Mouse (Mus musculus) kidney, adult 8-10 months (tissue): ENCODE results near the gene Rgs16.

ENCODE experiments used
- DNase-seq, 2 experiments: peaks; one replicate each; pipeline ENCODE4 v3.0.0; 2022

Gene Rgs16

DNA sequence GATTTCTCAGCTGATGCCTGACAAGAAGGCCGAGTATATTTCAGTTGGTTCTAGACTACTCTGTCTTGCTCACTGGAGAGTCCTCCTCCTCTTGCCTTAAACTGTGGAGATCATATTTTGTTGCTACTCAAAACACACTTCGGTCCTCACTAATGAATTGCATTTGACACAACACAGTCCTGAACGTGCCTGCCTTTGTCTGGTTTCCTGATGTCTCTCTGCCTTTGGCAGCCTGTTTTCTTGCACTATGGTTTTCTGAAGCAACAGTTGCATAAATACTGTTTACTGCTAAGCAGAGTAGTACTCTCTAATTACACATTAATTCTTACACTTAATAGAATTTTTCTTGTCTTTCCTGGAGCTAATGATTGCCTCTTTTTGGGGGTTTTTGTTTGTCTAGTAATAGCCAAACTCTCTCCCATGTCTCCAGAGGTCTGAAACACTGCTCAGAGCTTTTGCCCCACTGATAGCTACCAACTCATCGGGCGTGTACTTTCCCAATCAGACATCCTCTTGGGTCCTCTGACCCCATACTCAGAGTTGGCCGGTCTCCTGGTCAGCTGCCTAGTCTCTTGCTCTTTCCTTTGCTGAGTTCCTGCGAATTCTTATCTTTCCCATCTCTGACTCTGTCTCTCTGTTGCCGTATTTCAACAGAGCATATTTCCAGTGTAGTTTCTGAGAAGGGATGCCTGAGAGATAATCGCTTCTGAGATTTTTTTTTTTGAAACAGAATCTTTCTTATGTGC lies 18.4 kb upstream of the Rgs16 start:
- DNase-seq, result no peak

GRCm38 (mm10) chr1:153723426-153723825 lies 16.7 kb upstream of the Rgs16 start:
- no peak for DNase-seq

DNA sequence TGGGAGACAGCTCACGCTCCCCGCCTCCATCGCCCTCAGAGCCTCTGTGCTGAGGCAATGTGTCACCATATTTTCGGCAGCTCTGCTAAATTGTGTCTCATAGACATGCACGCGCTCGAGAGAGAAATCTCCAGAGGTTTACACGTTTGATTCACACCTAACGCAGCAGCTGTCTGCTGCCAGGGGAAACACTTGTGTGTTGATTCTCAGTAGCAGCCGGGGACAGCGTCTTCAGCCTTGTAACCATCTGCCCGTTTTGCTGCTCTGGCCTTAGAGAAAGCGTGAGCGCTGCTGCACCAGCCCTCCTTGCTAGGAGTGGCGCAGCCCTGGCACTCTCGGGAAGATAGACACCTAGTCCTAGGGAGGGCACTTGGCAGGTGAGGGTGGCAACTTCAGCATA lies 13.5 kb upstream of the Rgs16 start:
- DNase-seq, result no peak

GRCm38 (mm10) chr1:153729806-153730205 lies 10.3 kb upstream of the Rgs16 start:
- no peak for DNase-seq

- DNase-seq, result peak; percentile 26 to 51
Measured at GRCm38 (mm10) chr1:153730671-153731070, 9.5 kb upstream of the Rgs16 start.

- no peak for DNase-seq
Measured at GRCm38 (mm10) chr1:153733181-153733580, 7.0 kb upstream of the Rgs16 start.

GRCm38 (mm10) chr1:153734866-153735265 lies 5.3 kb upstream of the Rgs16 start:
- DNase-seq, result no peak

- no peak for DNase-seq
Measured at GRCm38 (mm10) chr1:153736096-153736495, 4.1 kb upstream of the Rgs16 start.

DNA sequence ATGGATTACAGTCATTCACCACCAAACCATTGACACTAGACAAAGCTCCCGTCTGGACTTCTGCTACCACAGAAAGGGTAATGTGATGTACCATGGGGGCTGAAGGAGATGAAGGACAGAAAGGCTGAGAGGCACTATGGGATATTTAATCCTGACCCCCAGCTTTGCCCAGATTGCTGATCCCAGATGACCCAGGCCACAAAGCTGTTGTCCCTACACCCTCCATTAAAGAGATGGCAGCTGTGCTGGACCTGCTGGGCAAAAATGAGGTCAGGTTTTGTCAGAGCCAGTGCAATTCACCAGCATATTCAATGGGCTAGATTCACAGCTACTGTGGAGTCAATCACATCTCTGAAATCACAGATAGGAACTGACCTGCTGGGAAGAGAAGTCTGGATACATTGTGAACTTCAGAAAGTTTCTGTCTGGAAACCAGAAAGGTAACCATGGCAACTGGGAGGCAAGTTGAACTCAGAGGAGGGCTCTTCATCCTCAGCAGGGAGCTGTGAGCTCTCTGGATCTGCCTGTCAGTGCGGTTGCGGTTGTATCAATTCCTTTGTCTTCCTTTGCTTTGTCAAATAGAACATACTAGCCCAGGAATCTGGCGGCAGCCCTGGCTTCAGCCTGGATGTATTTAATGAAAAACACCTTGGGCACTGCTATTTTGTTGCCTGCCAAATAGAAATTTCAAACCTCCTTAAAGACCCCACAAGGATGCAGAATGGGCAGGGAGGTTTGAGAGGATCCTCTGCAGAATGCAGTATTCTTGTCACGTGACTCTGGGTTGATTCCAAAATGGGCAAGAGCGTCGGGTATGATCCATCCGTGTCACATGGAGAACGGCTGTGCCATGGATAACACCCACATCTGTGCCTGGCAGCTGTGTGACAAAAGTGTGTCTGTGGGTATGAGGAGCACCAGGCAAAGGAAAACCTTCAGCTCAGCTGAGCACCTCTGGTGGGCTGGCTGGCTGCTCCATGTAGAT lies 2.8 kb upstream of the Rgs16 start:
- DNase-seq, result no peak

GRCm38 (mm10) chr1:153739437-153740015 lies 623 bp upstream of the Rgs16 start:
- DNase-seq, result no peak

DNA sequence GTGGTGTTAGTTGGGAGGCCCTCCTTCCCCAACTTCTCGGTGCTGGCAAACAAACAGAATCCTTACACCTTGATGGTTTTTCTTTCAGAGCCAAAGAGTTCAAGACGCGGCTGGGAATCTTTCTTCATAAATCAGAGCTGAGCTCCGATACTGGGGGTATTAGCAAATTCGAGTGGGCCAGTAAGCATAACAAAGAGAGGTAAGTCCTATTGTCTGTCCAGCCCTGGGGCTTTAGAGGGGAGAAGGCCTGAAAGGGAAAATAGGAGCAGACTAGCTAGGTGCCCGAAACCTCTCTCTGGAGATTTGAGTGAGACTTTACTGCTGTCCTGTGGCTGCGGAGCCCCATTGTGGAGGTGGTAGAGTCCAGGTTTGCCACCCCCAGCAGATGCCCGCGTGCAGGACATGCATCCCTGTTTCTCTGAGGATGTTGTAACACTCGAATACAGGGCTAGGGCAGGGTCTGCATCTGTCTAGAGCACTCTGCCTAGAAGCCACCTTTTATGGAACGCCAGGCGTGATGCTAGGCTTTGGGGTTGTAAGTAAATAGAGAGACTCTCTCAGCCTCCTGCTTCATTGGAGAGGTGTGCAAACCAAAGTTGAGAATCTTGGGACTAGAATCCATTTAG lies 739 bp downstream of the Rgs16 start:
- no peak for DNase-seq

DNA sequence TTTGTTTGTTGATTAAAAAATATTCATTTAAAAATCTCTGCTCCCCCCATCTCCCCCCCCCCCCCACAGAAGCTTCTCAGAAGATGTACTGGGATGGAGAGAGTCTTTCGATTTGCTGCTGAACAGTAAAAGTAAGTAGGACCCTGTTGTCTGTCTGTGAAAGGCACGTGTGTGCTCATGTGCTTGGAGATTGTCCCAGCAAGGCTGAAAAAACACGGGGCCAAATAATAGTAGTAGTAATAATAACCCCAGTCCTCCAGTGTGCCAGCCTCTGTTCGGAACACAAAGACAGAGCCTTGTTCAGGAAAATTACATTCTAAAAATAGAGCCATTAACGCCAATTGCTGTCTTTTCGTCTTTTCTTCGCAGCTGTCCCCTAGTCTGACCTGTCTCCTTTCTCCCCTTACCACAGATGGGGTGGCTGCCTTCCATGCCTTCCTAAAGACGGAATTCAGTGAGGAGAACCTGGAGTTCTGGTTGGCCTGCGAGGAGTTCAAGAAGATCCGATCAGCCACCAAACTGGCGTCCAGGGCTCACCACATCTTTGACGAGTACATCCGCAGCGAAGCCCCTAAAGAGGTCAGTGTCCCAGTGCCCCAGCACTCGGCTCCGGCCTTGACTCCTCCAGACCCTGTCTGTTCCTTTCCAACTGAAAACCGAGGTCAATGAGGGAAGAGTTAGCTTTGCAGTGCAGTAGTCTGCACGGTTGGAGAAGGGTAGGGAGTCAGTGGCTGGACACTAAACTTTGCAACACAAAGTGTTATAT lies 1.6 kb downstream of the Rgs16 start:
- no peak for DNase-seq

GRCm38 (mm10) chr1:153742374-153743155 lies 2.4 kb downstream of the Rgs16 start:
- peak; percentile 37 to 78 for DNase-seq

DNA sequence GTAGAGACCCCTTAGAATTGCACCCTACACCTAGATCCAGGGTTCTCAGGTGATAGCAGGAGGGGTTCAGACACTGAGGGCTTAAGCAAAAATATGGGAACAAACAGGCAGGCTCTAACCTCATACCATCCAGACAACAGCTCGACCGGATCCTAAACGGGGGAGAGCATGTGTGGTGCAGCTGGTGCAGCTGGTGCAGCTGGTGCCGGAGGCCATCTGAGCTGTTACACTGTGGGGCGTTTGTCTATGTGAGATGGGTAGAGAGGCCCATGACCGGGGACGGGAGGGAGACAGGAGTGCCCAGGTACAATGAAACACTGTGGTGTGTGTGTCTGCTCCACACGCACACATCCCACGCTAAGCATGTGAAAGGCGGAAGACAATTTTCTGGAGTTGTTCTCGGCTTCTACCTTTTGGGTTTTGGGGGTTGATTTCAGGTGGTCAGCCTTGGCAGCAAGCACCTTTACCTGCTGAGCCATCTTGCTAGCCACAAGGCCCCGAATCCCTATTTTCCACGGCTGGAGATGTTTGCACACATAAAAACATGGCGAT lies 6.0 kb downstream of the Rgs16 start:
- no peak for DNase-seq

DNA sequence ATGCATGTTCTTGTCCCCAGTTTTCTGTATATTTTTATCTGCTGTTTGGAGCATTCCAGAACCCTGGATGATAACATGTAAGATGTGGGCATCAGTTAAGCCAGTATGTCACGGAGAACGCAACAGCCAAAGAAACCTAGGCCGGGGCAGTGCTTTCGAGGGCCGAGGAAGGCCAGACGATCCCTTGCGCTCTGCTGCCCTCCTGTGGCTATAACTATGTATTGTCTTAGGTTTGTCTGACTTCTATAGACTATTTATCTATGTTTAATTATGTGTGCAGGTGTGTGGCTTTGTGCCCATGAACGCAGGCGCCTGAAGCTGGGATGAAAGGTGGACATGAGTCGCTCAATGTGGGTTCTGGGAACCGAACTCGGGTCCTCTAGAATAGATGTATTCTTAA lies 6.6 kb downstream of the Rgs16 start:
- peak; percentile 47 to 73 for DNase-seq

DNA sequence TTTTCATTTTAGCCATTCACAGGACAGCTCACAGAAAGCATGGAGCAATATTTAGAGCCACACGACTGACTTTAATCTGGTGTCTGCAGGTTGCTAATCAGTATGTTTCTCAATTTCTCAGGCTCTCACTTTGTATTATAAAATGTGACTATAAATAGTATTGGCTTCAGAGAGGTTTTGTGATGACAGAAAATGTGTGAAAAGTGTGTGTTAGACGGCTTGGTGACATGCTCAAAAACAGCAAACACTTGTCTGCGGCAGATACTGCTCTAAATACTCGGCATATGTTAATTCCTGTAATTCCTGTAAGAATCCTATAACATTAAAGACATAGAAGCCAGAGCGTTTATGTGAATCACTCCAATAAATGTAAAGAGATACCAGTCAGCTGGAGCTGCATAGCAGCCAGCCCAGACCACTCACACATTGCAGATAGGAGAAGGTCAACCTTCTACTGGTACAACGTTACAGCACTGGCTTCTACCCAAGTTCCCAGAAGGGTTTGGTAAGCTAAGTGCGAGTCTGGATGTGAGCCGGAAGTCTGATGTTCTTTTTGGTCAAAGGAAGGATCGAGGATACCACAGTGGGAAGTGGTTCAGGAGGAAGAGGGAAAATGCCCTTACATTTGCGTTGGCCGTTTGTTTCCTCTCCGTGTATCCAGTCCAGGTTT lies 7.8 kb downstream of the Rgs16 start:
- no peak for DNase-seq

GRCm38 (mm10) chr1:153748549-153748948 lies 8.4 kb downstream of the Rgs16 start:
- DNase-seq, result peak in 1 of 2 experiments; percentile 36

DNA sequence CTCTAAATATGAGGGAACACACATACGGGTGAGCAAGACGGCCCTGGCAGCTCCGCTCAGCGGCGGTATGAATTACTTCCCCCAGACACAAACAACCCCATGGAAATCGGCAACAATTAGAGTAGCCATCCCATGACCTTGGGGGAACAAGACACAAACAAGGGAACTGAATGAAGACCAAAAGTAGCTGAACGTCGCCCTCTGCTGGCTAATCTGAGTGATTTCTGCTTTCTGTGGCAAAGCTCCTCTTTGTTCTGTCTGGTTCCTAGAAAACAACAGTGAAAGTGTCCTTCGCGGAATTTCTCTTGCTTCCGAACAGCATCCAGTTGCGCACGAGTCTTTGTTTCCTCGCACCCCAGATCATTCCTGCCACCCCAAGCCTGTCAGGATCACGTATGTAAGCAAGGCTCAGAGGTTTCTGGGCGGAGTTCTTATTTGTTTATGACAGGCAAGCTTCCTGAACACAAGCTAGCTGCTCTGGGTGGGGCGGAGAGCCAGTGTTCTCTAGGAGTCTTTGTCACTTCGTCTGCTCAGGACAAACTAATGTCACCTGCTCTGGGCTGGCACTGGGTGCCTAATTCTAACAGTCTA lies 9.2 kb downstream of the Rgs16 start, which contains the start of gene Rnasel:
Gene Rnasel, plus strand, starts transcription at position 216 of the 591 bp plus-strand sequence.
- DNase-seq, result peak; percentile 45 to 51

DNA sequence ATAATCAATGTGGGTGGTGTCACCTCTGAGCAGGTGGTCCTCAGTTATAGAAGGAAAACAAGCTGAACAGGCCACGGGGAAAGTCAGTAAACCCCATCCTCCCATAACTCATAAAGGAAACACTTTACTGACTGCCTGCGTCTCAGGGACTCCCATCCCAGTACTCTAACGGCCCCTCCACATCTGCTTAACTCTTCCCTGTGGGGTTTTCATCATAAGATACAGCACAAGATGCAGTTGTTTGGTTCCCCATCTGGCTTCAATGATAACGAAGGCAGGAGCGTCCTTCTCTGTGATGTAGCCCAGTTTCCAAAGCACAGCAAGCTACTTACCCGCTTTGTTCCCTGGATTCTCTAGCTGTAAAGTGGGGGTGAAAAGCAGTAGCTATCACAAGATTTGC lies 9.9 kb downstream of the Rgs16 start:
- no peak for DNase-seq

DNA sequence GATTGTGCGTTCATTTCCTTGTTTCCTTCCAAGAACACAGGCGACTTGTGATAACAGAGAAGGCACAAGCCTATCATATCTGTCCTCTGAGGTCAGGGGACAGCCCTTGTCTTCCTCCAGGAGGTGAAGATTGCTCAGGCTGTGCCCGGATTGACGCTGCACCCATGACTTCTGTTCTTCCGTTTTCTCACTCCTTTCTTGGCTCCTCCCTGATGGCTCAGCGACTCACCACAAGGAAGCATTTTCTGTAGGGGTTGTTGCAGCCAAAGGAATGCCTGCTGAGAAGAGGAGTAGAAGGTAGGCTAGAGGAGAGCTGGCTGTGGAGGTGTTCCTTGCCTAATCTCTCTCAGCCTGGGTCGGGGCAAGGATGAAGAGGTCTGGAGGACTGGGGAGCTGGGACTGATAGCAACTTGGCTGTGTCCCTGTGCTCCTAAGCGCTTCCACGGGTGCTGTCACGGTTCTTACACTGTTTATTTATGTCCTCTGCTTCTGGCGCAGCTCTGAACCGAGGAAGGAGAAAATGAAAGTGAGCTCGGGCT lies 11.7 kb downstream of the Rgs16 start:
- DNase-seq, result peak in 1 of 2 experiments; percentile 14
